Mouse (Mus musculus) embryonic facial prominence, embryonic 12.5 days (tissue): ENCODE measurements at regions not wholly inside any gene's neighbourhood (a gene's known extent, or its start where the extent isn't known, plus 50 kb on each side); places are given as distances from the start of the nearest gene placed in this dataset.

ENCODE experiments used
- ATAC-seq: fragments of 200-750 bp; cut with Nextera tagmentation; 2 replicates; pipeline ENCODE4 v1.8.0; 2017; ENCODE audit not compliant: insufficient number of reproducible peaks, insufficient read depth, low FRiP score, low TSS enrichment
- H3K27ac ChIP-seq: fragments of 300-500 bp; sonication (generic); 2 replicates; pipeline ENCODE4 v1.5.1; 2016; ENCODE audit warnings: mild to moderate bottlenecking
- H3K27me3 ChIP-seq: fragments of 300-500 bp; sonication (generic); 2 replicates; pipeline ENCODE4 v1.6.1; 2016; ENCODE audit warnings: mild to moderate bottlenecking, moderate library complexity
- H3K36me3 ChIP-seq: fragments of 300-500 bp; sonication (generic); 2 replicates; pipeline ENCODE4 v1.6.1; 2016; ENCODE audit warnings: mild to moderate bottlenecking
- H3K4me1 ChIP-seq: fragments of 300-500 bp; sonication (generic); 2 replicates; pipeline ENCODE4 v1.6.1; 2016
- H3K4me2 ChIP-seq: fragments of 300-500 bp; sonication (generic); replicated peaks from 2 replicates; pipeline ENCODE4 v1.6.1; 2016; ENCODE audit warnings: mild to moderate bottlenecking, moderate library complexity
- H3K4me3 ChIP-seq: fragments of 300-500 bp; sonication (generic); 2 replicates; pipeline ENCODE4 v1.5.1; 2016; ENCODE audit warnings: mild to moderate bottlenecking
- H3K9ac ChIP-seq: fragments of 300-500 bp; sonication (generic); 2 replicates; pipeline ENCODE4 v1.6.1; 2016; ENCODE audit warnings: mild to moderate bottlenecking, moderate library complexity
- H3K9me3 ChIP-seq: fragments of 300-500 bp; sonication (generic); 2 replicates; pipeline ENCODE4 v1.6.1; 2016; ENCODE audit warnings: mild to moderate bottlenecking, moderate library complexity
- WGBS: fragments of 180-500 bp; shearing (Covaris S2); methylation state at CpG from one replicate; pipeline ENCODE4 v1.1.7; 2016; 5-methylcytosine and 5-hydroxymethylcytosine counted together

GRCm38 (mm10) chr17:84002327-84002726 lies 154.6 kb upstream of the Haao start:
- no peak overlapping the region for H3K4me2 ChIP-seq
- peaks cover 9% of the 10 kb centered on the region for H3K4me1 ChIP-seq
- peak overlapping the region; percentile 9; the same call in 1 of the 2 replicates for H3K27ac ChIP-seq
- H3K36me3 ChIP-seq, result no peaks in the 10 kb centered on the region
- no peak overlapping the region for H3K4me3 ChIP-seq
- WGBS, result 95% methylated on average over 16 of the region's 16 CpGs
- no peak for ATAC-seq
- H3K9ac ChIP-seq, result no peak overlapping the region
- H3K27me3 ChIP-seq, result no peaks in the 10 kb centered on the region
- no peaks in the 10 kb centered on the region for H3K9me3 ChIP-seq

- Histone ChIP-seq H3K4me1 (peaks cover 9% of the 10 kb centered on the region), H3K36me3 (no peaks in the 10 kb centered on the region), H3K4me2 (no peak overlapping the region), H3K9ac (no peak overlapping the region), H3K27me3 (no peaks in the 10 kb centered on the region), H3K4me3 (no peak overlapping the region), H3K9me3 (no peaks in the 10 kb centered on the region), H3K27ac (no peak overlapping the region)
- 44% methylated on average over 6 of the region's 6 CpGs for WGBS
- no peak for ATAC-seq
Observed at GRCm38 (mm10) chr17:84000115-84000514, 152.4 kb upstream of the Haao start.

- 74% methylated on average over 10 of the region's 10 CpGs for WGBS
- no peak overlapping the region for H3K4me3 ChIP-seq
- no peak overlapping the region for H3K27ac ChIP-seq
- ATAC-seq, result no peak
- no peaks in the 10 kb centered on the region for H3K36me3 ChIP-seq
- no peak overlapping the region for H3K9ac ChIP-seq
- no peaks in the 10 kb centered on the region for H3K9me3 ChIP-seq
- H3K4me1 ChIP-seq, result peaks cover 4% of the 10 kb centered on the region
- no peak overlapping the region for H3K4me2 ChIP-seq
- no peaks in the 10 kb centered on the region for H3K27me3 ChIP-seq
Observed at GRCm38 (mm10) chr17:83998972-83999545, 151.3 kb upstream of the Haao start.

- 0 out of 2 replicates have a peak, but pooled peaks cover 1% of the 10 kb centered on the region for H3K4me1 ChIP-seq
- WGBS, result 90% methylated on average over 7 of the region's 7 CpGs
- no peaks in the 10 kb centered on the region for H3K9me3 ChIP-seq
- no peak overlapping the region for H3K4me3 ChIP-seq
- no peak overlapping the region for H3K9ac ChIP-seq
- H3K27me3 ChIP-seq, result no peaks in the 10 kb centered on the region
- no peaks in the 10 kb centered on the region for H3K36me3 ChIP-seq
- H3K4me2 ChIP-seq, result no peak overlapping the region
- no peak overlapping the region for H3K27ac ChIP-seq
- ATAC-seq, result no peak
Observed at GRCm38 (mm10) chr17:83998341-83998740, 150.6 kb upstream of the Haao start.

GRCm38 (mm10) chr17:83997778-83998177 lies 150.0 kb upstream of the Haao start:
- no peaks in the 10 kb centered on the region for H3K36me3 ChIP-seq
- WGBS, result 84% methylated on average over 11 of the region's 11 CpGs
- no peak overlapping the region for H3K4me2 ChIP-seq
- H3K4me3 ChIP-seq, result no peak overlapping the region
- no peaks in the 10 kb centered on the region for H3K27me3 ChIP-seq
- 0 out of 2 replicates have a peak, but pooled peaks cover 4% of the 10 kb centered on the region for H3K4me1 ChIP-seq
- no peak overlapping the region for H3K9ac ChIP-seq
- no peaks in the 10 kb centered on the region for H3K9me3 ChIP-seq
- H3K27ac ChIP-seq, result no peak overlapping the region
- ATAC-seq, result no peak

GRCm38 (mm10) chr17:83993028-83993427 lies 145.3 kb upstream of the Haao start:
- ATAC-seq, result no peak
- Histone ChIP-seq H3K27me3 (no peaks in the 10 kb centered on the region), H3K27ac (0 out of 2 replicates have a peak overlapping the region, but pooled peaks have one; percentile 50), H3K4me1 (peaks cover 41% of the 10 kb centered on the region), H3K36me3 (no peaks in the 10 kb centered on the region), H3K4me3 (no peak overlapping the region), H3K9me3 (no peaks in the 10 kb centered on the region), H3K4me2 (no peak overlapping the region), H3K9ac (no peak overlapping the region)
- WGBS, result 82% methylated on average over 2 of the region's 2 CpGs

- Histone ChIP-seq H3K36me3 (no peaks in the 10 kb centered on the region), H3K9me3 (no peaks in the 10 kb centered on the region), H3K9ac (no peak overlapping the region), H3K27me3 (no peaks in the 10 kb centered on the region), H3K4me2 (no peak overlapping the region; the same call in none of the 2 replicates), H3K4me1 (peaks cover 60% of the 10 kb centered on the region), H3K4me3 (no peak overlapping the region), H3K27ac (peak overlapping the region; percentile 96)
- 41% methylated on average over 13 of the region's 13 CpGs for whole genome bisulfite sequencing
- ATAC-seq, result peak; percentile 93
Observed at GRCm38 (mm10) chr17:83990421-83991365, 142.9 kb upstream of the Haao start.

GRCm38 (mm10) chr17:83988897-83989296 lies 141.1 kb upstream of the Haao start:
- peak overlapping the region; percentile 96 for H3K27ac ChIP-seq
- H3K4me2 ChIP-seq, result no peak overlapping the region
- H3K36me3 ChIP-seq, result no peaks in the 10 kb centered on the region
- H3K9me3 ChIP-seq, result no peaks in the 10 kb centered on the region
- no peak for ATAC-seq
- peaks cover 78% of the 10 kb centered on the region for H3K4me1 ChIP-seq
- H3K27me3 ChIP-seq, result no peaks in the 10 kb centered on the region
- H3K9ac ChIP-seq, result no peak overlapping the region
- no peak overlapping the region for H3K4me3 ChIP-seq
- WGBS, result 36% methylated on average over 6 of the region's 6 CpGs

- no peak overlapping the region for H3K4me2 ChIP-seq
- H3K4me1 ChIP-seq, result peaks cover 80% of the 10 kb centered on the region
- H3K27me3 ChIP-seq, result no peaks in the 10 kb centered on the region
- no peaks in the 10 kb centered on the region for H3K36me3 ChIP-seq
- no peak overlapping the region for H3K27ac ChIP-seq
- no peaks in the 10 kb centered on the region for H3K9me3 ChIP-seq
- no peak overlapping the region for H3K4me3 ChIP-seq
- 97% methylated on average over 5 of the region's 5 CpGs for WGBS
- no peak for ATAC-seq
- H3K9ac ChIP-seq, result no peak overlapping the region; the same call in 1 of the 2 replicates
Observed at GRCm38 (mm10) chr17:83988165-83988564, 140.4 kb upstream of the Haao start.

GRCm38 (mm10) chr17:83987683-83988082 lies 139.9 kb upstream of the Haao start:
- no peak overlapping the region for H3K4me3 ChIP-seq
- H3K9me3 ChIP-seq, result no peaks in the 10 kb centered on the region
- H3K9ac ChIP-seq, result no peak overlapping the region
- 0 out of 2 replicates have a peak overlapping the region, but pooled peaks have one; percentile 36 for H3K27ac ChIP-seq
- H3K4me1 ChIP-seq, result peaks cover 83% of the 10 kb centered on the region
- 85% methylated on average over 4 of the region's 4 CpGs for WGBS
- no peak overlapping the region for H3K4me2 ChIP-seq
- ATAC-seq, result no peak
- no peaks in the 10 kb centered on the region for H3K36me3 ChIP-seq
- H3K27me3 ChIP-seq, result no peaks in the 10 kb centered on the region

- H3K9ac ChIP-seq, result no peak overlapping the region
- no peak for ATAC-seq
- 29% methylated on average over 15 of the region's 15 CpGs for whole genome bisulfite sequencing
Observed at GRCm38 (mm10) chr17:83985916-83986578, 138.3 kb upstream of the Haao start.

More at GRCm38 (mm10) chr17:83985916-83986578, 138.3 kb upstream of the Haao start:
- Histone ChIP-seq H3K4me2 (no peak overlapping the region), H3K4me3 (no peak overlapping the region), H3K36me3 (no peaks in the 10 kb centered on the region), H3K9me3 (no peaks in the 10 kb centered on the region), H3K27me3 (no peaks in the 10 kb centered on the region), H3K4me1 (peaks cover 89% of the 10 kb centered on the region), H3K27ac (peak overlapping the region; percentile 89)
